Mouse (Mus musculus): ENCODE measurements around the gene Pip4p1.

Gene Pip4p1

GRCm38 (mm10) chr14:50892091-50892490, 38.6 kb downstream of the Pip4p1 start:
- no peak for DNase-seq

GRCm38 (mm10) chr14:50891621-50892020, 39.0 kb downstream of the Pip4p1 start:
- no peak for DNase-seq

GRCm38 (mm10) chr14:50876236-50876950, 54.3 kb downstream of the Pip4p1 start:
- DNase-seq = no peak
